Mouse (Mus musculus): ENCODE results near the gene Cyp2c69. TPM values are rescaled to one million over a fixed set of nuclear protein-coding genes. Genes with fewer than 3 reads are reported as not detected.

Gene Cyp2c69
- polyA plus RNA-seq, 1 experiment from 2014 or later = not detected

Other genes with a start within 250 kb of the Cyp2c69 start
- not detected in 2 replicates for gene Cyp2c67, start 237.7 kb downstream of the Cyp2c69 start, polyA plus RNA-seq (2014; fragmentation: Nextera tagmentation; extraction: Ambion mirVana)
- not detected in 2 replicates for gene Cyp2c68, start 145.7 kb downstream of the Cyp2c69 start, polyA plus RNA-seq (2014; fragmentation: Nextera tagmentation; extraction: Ambion mirVana)
- gene Cyp2c40, start 74.0 kb downstream of the Cyp2c69 start, polyA plus RNA-seq (2014; fragmentation: Nextera tagmentation; extraction: Ambion mirVana) = not detected in 2 replicates
- gene Cyp2c37, start 105.6 kb upstream of the Cyp2c69 start, polyA plus RNA-seq (2014; fragmentation: Nextera tagmentation; extraction: Ambion mirVana) = not detected in 2 replicates
- not detected in 2 replicates for gene Cyp2c54, start 187.0 kb upstream of the Cyp2c69 start, polyA plus RNA-seq (2014; fragmentation: Nextera tagmentation; extraction: Ambion mirVana)
- gene Cyp2c50, start 202.9 kb upstream of the Cyp2c69 start, polyA plus RNA-seq (2014; fragmentation: Nextera tagmentation; extraction: Ambion mirVana) = not detected in 2 replicates